Mouse (Mus musculus): ENCODE results near the gene Spats2. TPM values are rescaled to one million over a fixed set of nuclear protein-coding genes. Genes with fewer than 3 reads are reported as not detected.

Spats2 gene
- polyA plus RNA-seq, 1 experiment from 2014 or later, result 11.5 TPM

- no peak overlapping the region for H3K27ac ChIP-seq
- DNase-seq (no peak), ATAC-seq (ENCODE audit: low read depth) (no peak)
- H3K4me3 ChIP-seq (replicated peaks), result no peak overlapping the region
- peaks cover 17% of the 10 kb centered on the region for H3K4me1 ChIP-seq (replicated peaks)
- H3K36me3 ChIP-seq, result peaks cover 37% of the 10 kb centered on the region
- peaks cover under 1% of the 10 kb centered on the region; the same call in 1 of the 2 replicates for H3K27me3 ChIP-seq
- WGBS (ENCODE audit: insufficient replicate concordance), result 76% methylated on average over 10 of the region's 10 CpGs
- no peaks in the 10 kb centered on the region for H3K9me3 ChIP-seq (replicated peaks)
- H3K4me2 ChIP-seq, result no peak overlapping the region
- H3K9ac ChIP-seq, result no peak overlapping the region
Measured at GRCm38 (mm10) chr15:99213183-99213582, 87.5 kb downstream of the Spats2 start.

GRCm38 (mm10) chr15:99214941-99215340, 89.2 kb downstream of the Spats2 start:
- peaks cover 24% of the 10 kb centered on the region for H3K36me3 ChIP-seq
- 86% methylated on average over 2 of the region's 2 CpGs for WGBS (ENCODE audit: insufficient replicate concordance)
- H3K27ac ChIP-seq, result no peak overlapping the region
- no peak overlapping the region for H3K9ac ChIP-seq
- no peak overlapping the region for H3K4me2 ChIP-seq
- H3K9me3 ChIP-seq (replicated peaks), result no peaks in the 10 kb centered on the region
- H3K4me1 ChIP-seq (replicated peaks), result peaks cover 20% of the 10 kb centered on the region
- H3K27me3 ChIP-seq, result peaks cover 13% of the 10 kb centered on the region
- DNase-seq, result peak; percentile 29
- H3K4me3 ChIP-seq (replicated peaks), result no peak overlapping the region
- no peak for ATAC-seq (ENCODE audit: low read depth)

DNA sequence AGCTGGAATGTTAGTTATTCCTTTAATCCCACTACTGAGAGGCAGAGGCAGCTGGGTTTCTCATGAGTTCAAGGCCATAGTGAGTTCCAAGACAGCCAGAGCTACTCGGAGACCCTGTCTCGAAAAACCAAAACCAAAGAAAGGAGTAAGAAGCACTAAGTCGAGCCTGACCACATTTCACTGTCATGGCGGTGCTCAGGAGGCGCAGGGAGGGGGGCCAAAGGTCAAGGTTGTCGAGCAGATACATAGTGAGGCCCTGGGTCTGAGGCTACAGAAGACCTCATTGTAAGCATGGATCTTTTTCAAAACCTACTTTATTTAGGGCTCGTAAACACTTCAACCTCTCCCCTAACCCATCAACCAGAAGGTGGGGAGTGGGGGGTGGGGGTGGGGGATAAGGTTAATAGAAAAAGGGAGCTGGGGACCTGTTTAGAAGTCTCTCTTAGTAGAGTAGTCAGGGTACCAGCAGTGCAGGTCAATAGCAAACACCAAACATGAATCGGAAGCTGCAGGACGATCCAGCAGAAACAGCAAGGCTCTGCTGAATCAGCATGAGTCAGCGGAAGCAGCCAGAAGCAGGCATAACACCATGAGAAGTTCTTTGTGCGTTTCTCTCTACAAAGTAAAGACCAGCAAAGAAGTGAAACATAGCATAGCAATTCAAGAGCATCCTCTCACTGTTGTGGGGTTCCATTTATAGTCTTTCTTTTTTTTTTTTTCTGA, 90.2 kb downstream of the Spats2 start:
- Histone ChIP-seq H3K27me3 (peaks cover 23% of the 10 kb centered on the region), H3K4me3 (replicated peaks) (no peak overlapping the region), H3K36me3 (peaks cover 21% of the 10 kb centered on the region), H3K4me2 (no peak overlapping the region), H3K27ac (peak overlapping the region; percentile 58), H3K9me3 (replicated peaks) (no peaks in the 10 kb centered on the region), H3K4me1 (replicated peaks) (peaks cover 20% of the 10 kb centered on the region), H3K9ac (no peak overlapping the region)
- WGBS (ENCODE audit: insufficient replicate concordance), result 68% methylated on average over 11 of the region's 11 CpGs
- peak; percentile 49; the same call in 1 of the 2 replicates for ATAC-seq (ENCODE audit: low read depth)
- DNase-seq, result peak; percentile 69

GRCm38 (mm10) chr15:99217630-99218029, 91.9 kb downstream of the Spats2 start:
- Histone ChIP-seq H3K9me3 (replicated peaks) (no peaks in the 10 kb centered on the region), H3K27me3 (peaks cover 40% of the 10 kb centered on the region), H3K4me1 (replicated peaks) (peaks cover 20% of the 10 kb centered on the region), H3K27ac (no peak overlapping the region), H3K4me2 (no peak overlapping the region), H3K4me3 (replicated peaks) (no peak overlapping the region), H3K36me3 (peaks cover 5% of the 10 kb centered on the region), H3K9ac (no peak overlapping the region)
- no peak for DNase-seq
- ATAC-seq (ENCODE audit: low read depth), result peak; percentile 77
- WGBS (ENCODE audit: insufficient replicate concordance), result 63% methylated on average over 4 of the region's 4 CpGs

DNA sequence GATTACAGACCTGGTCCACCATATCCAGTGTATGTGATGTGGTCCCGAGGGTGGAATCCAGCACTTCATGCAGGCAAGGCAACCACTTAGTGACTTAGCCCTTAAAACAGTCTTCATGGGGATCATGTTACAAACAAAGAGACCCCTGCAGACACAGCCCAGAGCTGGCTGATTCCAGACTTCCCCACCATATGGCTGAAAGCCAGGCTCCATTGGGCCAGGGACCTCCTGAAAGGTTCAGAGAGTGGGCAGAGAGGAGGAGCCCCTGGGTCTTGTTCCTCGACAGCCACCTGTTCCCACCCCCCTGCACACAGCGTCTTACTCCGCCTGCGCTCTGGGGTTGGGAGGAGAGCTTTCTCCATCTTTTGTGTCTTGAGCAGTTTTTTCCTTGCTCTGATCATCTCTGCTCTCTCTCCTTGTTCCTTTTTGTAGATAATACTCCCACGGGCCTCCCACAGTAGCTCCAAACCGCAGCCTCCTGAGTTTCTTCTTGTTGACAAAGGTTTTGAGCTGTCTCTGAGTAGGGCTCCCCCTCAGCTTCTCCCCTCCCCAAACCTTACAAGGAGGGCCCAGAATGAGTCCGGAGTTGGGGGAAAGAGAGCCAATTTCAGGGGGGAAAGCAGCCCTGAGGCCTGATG, 95.7 kb downstream of the Spats2 start:
- Histone ChIP-seq H3K4me1 (replicated peaks) (peaks cover 39% of the 10 kb centered on the region), H3K27me3 (peaks cover 78% of the 10 kb centered on the region), H3K4me2 (no peak overlapping the region), H3K36me3 (no peaks in the 10 kb centered on the region), H3K4me3 (replicated peaks) (no peak overlapping the region), H3K27ac (no peak overlapping the region), H3K9ac (no peak overlapping the region), H3K9me3 (replicated peaks) (no peaks in the 10 kb centered on the region)
- no peak for ATAC-seq (ENCODE audit: low read depth)
- WGBS (ENCODE audit: insufficient replicate concordance), result 15% methylated on average over 8 of the region's 8 CpGs
- DNase-seq, result no peak

DNA sequence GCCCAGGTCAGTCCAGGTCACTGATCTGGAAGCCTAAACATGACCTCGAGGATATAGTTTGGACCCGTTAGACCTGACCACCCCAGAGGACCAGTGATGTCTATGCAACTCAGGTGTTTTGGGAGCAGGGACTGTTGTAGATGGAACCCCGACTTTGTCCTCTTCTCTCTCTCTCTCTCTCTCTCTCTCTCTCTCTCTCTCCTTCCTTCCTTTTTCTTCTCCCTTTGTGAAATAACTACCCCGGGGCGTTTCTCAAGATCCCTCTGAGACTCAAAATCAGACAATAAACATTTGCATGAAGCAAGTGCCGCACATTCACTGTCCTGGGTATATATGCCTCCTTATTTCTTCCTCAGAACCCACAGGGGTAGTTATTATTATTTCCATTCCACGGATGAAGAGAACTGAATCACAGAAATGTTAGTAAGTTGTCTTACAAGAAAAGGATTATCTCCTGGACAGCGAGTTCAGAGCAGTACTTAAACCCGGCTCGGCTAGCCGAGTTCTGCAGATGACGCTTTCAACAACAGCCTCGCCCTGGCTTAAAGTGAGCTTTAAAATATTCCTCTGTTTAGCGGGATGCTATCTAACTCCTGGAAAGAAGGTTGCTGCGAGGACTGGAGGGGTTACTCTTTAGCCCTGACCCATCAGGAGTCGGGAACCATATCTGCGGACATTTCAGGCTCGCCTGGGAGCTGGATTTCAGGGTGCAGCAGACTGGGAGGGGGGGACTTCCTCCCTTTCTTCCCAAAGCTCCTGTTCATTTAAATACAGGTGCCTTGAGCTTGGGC, 97.3 kb downstream of the Spats2 start:
- Histone ChIP-seq H3K9me3 (replicated peaks) (no peaks in the 10 kb centered on the region), H3K27ac (no peak overlapping the region), H3K4me3 (replicated peaks) (peak overlapping the region; percentile 55), H3K36me3 (no peaks in the 10 kb centered on the region), H3K4me1 (replicated peaks) (peaks cover 31% of the 10 kb centered on the region), H3K9ac (peak overlapping the region; percentile 17; the same call in 1 of the 2 replicates), H3K27me3 (peaks cover 94% of the 10 kb centered on the region), H3K4me2 (peak overlapping the region; percentile 71)
- no peak for ATAC-seq (ENCODE audit: low read depth)
- DNase-seq, result no peak
- WGBS (ENCODE audit: insufficient replicate concordance), result 6% methylated on average over 18 of the region's 18 CpGs

GRCm38 (mm10) chr15:99223585-99224207, 98.0 kb downstream of the Spats2 start:
- DNase-seq (peak; percentile 34), ATAC-seq (ENCODE audit: low read depth) (no peak)
- WGBS (ENCODE audit: insufficient replicate concordance), result 1% methylated on average over 43 of the region's 46 CpGs
- Histone ChIP-seq H3K4me3 (replicated peaks) (peak overlapping the region; percentile 55), H3K27ac (no peak overlapping the region), H3K9me3 (replicated peaks) (no peaks in the 10 kb centered on the region), H3K4me1 (replicated peaks) (peaks cover 26% of the 10 kb centered on the region), H3K27me3 (peaks cover 96% of the 10 kb centered on the region), H3K4me2 (peak overlapping the region; percentile 71), H3K9ac (peak overlapping the region; percentile 17; the same call in 1 of the 2 replicates), H3K36me3 (no peaks in the 10 kb centered on the region)

DNA sequence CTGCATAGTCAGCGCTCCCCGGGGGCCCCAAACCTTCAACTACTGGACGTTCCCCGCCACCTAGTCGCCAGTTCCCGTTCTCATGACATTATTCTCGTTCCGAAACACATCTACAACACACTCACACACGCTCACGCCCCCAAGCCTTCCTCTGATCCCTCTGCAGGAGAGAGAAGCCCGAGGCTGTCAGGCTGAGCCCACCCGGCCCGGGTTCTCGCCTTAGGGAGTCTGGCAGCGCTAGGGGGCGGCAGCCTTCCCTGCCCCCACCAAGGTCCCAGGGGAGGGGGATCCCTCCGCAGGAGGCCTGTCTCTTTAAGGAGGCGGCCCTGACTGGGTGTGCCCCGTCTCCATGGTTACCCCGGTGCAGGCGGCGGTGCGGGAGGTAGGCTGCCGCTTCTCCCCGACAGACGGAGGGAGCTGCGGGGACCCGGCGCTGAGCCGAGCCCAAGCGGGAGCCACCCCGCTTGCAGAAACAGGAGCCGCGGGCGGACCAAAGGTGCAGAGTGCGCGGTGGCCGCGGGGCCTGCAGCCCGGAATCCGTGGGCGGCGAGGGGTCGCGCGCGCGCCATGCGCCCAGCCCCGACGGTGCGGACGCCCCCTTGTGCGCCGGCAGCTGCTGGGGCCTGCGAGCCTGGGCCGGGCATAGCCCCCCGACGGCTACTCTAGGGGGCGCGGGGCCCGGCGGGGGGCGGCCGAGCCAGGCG, 98.6 kb downstream of the Spats2 start, which contains the start of gene Kcnh3:
Gene Kcnh3, plus strand, starts transcription at position 654 of the 704 bp plus-strand sequence.
- ATAC-seq (ENCODE audit: low read depth) (peak; percentile 58), DNase-seq (peak; percentile 46)
- Histone ChIP-seq H3K4me1 (replicated peaks) (peaks cover 26% of the 10 kb centered on the region), H3K27me3 (peaks cover 100% of the 10 kb centered on the region), H3K9ac (peak within 1 kb of the TSS; percentile 17; the same call in 1 of the 2 replicates), H3K4me3 (replicated peaks) (peak within 1 kb of the TSS; percentile 55), H3K36me3 (no peaks in the 10 kb centered on the region), H3K27ac (no peak within 1 kb of the TSS), H3K9me3 (replicated peaks) (no peaks in the 10 kb centered on the region), H3K4me2 (peak within 1 kb of the TSS; percentile 71)
- 2% methylated on average over 57 of the region's 66 CpGs for WGBS (ENCODE audit: insufficient replicate concordance)

GRCm38 (mm10) chr15:99225081-99225810, 99.5 kb downstream of the Spats2 start:
- ATAC-seq (ENCODE audit: low read depth) (no peak; the same call in 1 of the 2 replicates), DNase-seq (no peak)
- no peak overlapping the region for H3K27ac ChIP-seq
- peak overlapping the region; percentile 71 for H3K4me2 ChIP-seq
- peak overlapping the region; percentile 55 for H3K4me3 ChIP-seq (replicated peaks)
- 4% methylated on average over 22 of the region's 22 CpGs for WGBS (ENCODE audit: insufficient replicate concordance)
- H3K9me3 ChIP-seq (replicated peaks), result no peaks in the 10 kb centered on the region
- peaks cover 100% of the 10 kb centered on the region for H3K27me3 ChIP-seq
- H3K4me1 ChIP-seq (replicated peaks), result peaks cover 26% of the 10 kb centered on the region
- no peaks in the 10 kb centered on the region for H3K36me3 ChIP-seq
- no peak overlapping the region for H3K9ac ChIP-seq

GRCm38 (mm10) chr15:99226090-99226489, 100.4 kb downstream of the Spats2 start:
- H3K4me3 ChIP-seq (replicated peaks), result no peak overlapping the region

More at GRCm38 (mm10) chr15:99226090-99226489, 100.4 kb downstream of the Spats2 start:
- H3K27me3 ChIP-seq, result peaks cover 98% of the 10 kb centered on the region
- no peak for ATAC-seq (ENCODE audit: low read depth)
- no peak for DNase-seq
- H3K27ac ChIP-seq, result no peak overlapping the region
- 22% methylated on average over 14 of the region's 14 CpGs for WGBS (ENCODE audit: insufficient replicate concordance)
- H3K36me3 ChIP-seq, result no peaks in the 10 kb centered on the region
- peaks cover 26% of the 10 kb centered on the region for H3K4me1 ChIP-seq (replicated peaks)
- no peak overlapping the region for H3K4me2 ChIP-seq
- H3K9me3 ChIP-seq (replicated peaks), result no peaks in the 10 kb centered on the region
- no peak overlapping the region for H3K9ac ChIP-seq

Measured in liver, embryonic 13.5 days (tissue).